In genomic region chr1:69688961-69689360, GRCm38 (mm10) we compare ENCODE assay signal across 8 mouse cellular contexts. TPM values are rescaled to one million over a fixed set of nuclear protein-coding genes. Genes with fewer than 3 reads are reported as not detected.
DNase-seq lines count a peak whose midpoint lies in the region; ATAC-seq and TF ChIP-seq lines count a peak whose summit lies in the region.

No protein-coding gene starts in this region.

- no peak overlapping the region for H3K4me3 ChIP-seq in kidney, adult 2 months (ENCODE audit: insufficient read depth, low read depth, low read length)
- no peak overlapping the region for H3K4me3 ChIP-seq in limb, embryonic 12.5 days (replicated peaks)
- H3K4me3 ChIP-seq in midbrain, embryonic 13.5 days (replicated peaks), result no peak overlapping the region

- ATAC-seq in activated CD4-positive, CD25-positive, alpha-beta regulatory T cell, adult 4 months, result peak; percentile 32
- ATAC-seq in limb, embryonic 12.5 days (ENCODE audit: insufficient number of reproducible peaks, insufficient read depth, low FRiP score, low TSS enrichment, low read depth), result 0 out of 2 replicates have a peak, but pooled peaks have one; percentile 30
- no peak for ATAC-seq in midbrain, embryonic 13.5 days

- no peaks in the 10 kb centered on the region for H3K27me3 ChIP-seq in kidney, adult 2 months (replicated peaks; ENCODE audit: control insufficient read depth, insufficient read depth, low read length)
- H3K27me3 ChIP-seq in limb, embryonic 12.5 days, result peaks cover 8% of the 10 kb centered on the region; the same call in 1 of the 2 replicates
- H3K27me3 ChIP-seq in midbrain, embryonic 13.5 days, result no peaks in the 10 kb centered on the region

- DNase-seq in B cell, adult 2 months, result peak; percentile 29 to 35
- DNase-seq in embryo, embryonic 10.5 days (ENCODE audit: low spot score), result peak; percentile 92
- peak; percentile 59 to 73 for DNase-seq in heart, adult 9 months (ENCODE audit: low spot score in 2 of 2)
- peak; percentile 87 for DNase-seq in kidney, adult 2 months
- peak; percentile 32 for DNase-seq in telencephalon, adult 2 months (ENCODE audit: low read depth, low spot score)

- peak overlapping the region; percentile 26 for H3K4me2 ChIP-seq in limb, embryonic 12.5 days
- H3K4me2 ChIP-seq in midbrain, embryonic 13.5 days (replicated peaks), result peak overlapping the region; percentile 22; the same call in 1 of the 2 replicates

- WGBS in kidney, adult 2 months, result 2% methylated on average over 5 of the region's 5 CpGs
- WGBS in limb, embryonic 12.5 days, result 2% methylated on average over 5 of the region's 5 CpGs
- 1% methylated on average over 5 of the region's 5 CpGs for WGBS in midbrain, embryonic 13.5 days

- no peaks in the 10 kb centered on the region for H3K4me1 ChIP-seq in kidney, adult 2 months (ENCODE audit: control insufficient read depth, insufficient read depth, low read length)
- peaks cover 5% of the 10 kb centered on the region; the same call in 1 of the 2 replicates for H3K4me1 ChIP-seq in limb, embryonic 12.5 days (replicated peaks)
- H3K4me1 ChIP-seq in midbrain, embryonic 13.5 days (replicated peaks), result peaks cover 21% of the 10 kb centered on the region

- H3K36me3 ChIP-seq in kidney, adult 2 months (ENCODE audit: control insufficient read depth, insufficient read depth, low read length), result no peaks in the 10 kb centered on the region
- no peaks in the 10 kb centered on the region for H3K36me3 ChIP-seq in limb, embryonic 12.5 days
- no peaks in the 10 kb centered on the region for H3K36me3 ChIP-seq in midbrain, embryonic 13.5 days

- no peak overlapping the region for H3K9ac ChIP-seq in limb, embryonic 12.5 days (replicated peaks)
- H3K9ac ChIP-seq in midbrain, embryonic 13.5 days (replicated peaks), result no peak overlapping the region

- no peak for TF ChIP-seq POLR2A in kidney, adult 2 months (IDR thresholded peaks at IDR 0.05; ENCODE audit: low read depth, low read length)

- H3K9me3 ChIP-seq in limb, embryonic 12.5 days, result no peaks in the 10 kb centered on the region
- no peaks in the 10 kb centered on the region for H3K9me3 ChIP-seq in midbrain, embryonic 13.5 days

- no peak overlapping the region for H3K27ac ChIP-seq in kidney, adult 2 months (ENCODE audit: insufficient read depth, low read depth, low read length)
- H3K27ac ChIP-seq in limb, embryonic 12.5 days, result no peak overlapping the region
- no peak overlapping the region for H3K27ac ChIP-seq in midbrain, embryonic 13.5 days

- TF ChIP-seq CTCF in kidney, adult 2 months (conservative IDR thresholded peaks at IDR 0.05; ENCODE audit: insufficient read depth, insufficient read length, low read depth, low read length), result peak; percentile 91

RNA-seq across cellular contexts. Expression of gene Ikzf2, which starts 1.9 kb away (rescaled TPM):
- 100 to 1,000 TPM; 457 to 622 TPM for polyA plus RNA-seq in activated CD4-positive, CD25-positive, alpha-beta regulatory T cell, adult 4 months (2017; shearing (Covaris generic))
- polyA plus RNA-seq in kidney, adult 2 months (2012; rRNA removed), result 0.75 and 1.5 TPM in 2 replicates
- polyA plus RNA-seq in limb, embryonic 12.5 days (2016; fragmentation: Nextera tagmentation; extraction: Ambion mirVana), result 3.7 and 4.8 TPM in 2 replicates
- polyA plus RNA-seq in midbrain, embryonic 13.5 days (2015; fragmentation: Nextera tagmentation; extraction: Ambion mirVana), result 4.8 and 5.5 TPM in 2 replicates

Comparison
In these comparisons a context has a peak if more than half of its experiments do, and no peak if none do; other contexts are left out.
1. DNase-seq: peak in every context shown above with its lines; median percentile 92 in embryo, embryonic 10.5 days; 87 in kidney, adult 2 months; 66 in heart, adult 9 months; 32 in B cell, adult 2 months; 32 in telencephalon, adult 2 months.
2. RNA of gene Ikzf2, which starts 1.9 kb away (polyA plus RNA-seq): 457 to 622 TPM in activated CD4-positive, CD25-positive, alpha-beta regulatory T cell, adult 4 months; 4.8 to 5.5 TPM in midbrain, embryonic 13.5 days, 3.7 to 4.8 TPM in limb, embryonic 12.5 days and 0.75 to 1.5 TPM in kidney, adult 2 months; every median in the first group is over 10 times any median in the second.